In genomic region chr16:11725901-11726300, GRCm38 (mm10) we compare ENCODE assay signal across 21 mouse cellular contexts.
DNase-seq lines count a peak whose midpoint lies in the region; ATAC-seq and TF ChIP-seq lines count a peak whose summit lies in the region.
"Had no signal": no experiment of that assay in that cellular context is flagged by ENCODE, and none has a peak within 500 bp of the region (broad histone marks: within the 10 kb centered on the region; RNA-seq: fewer than 3 reads in every experiment).

No protein-coding gene starts in this region.

- TF ChIP-seq POLR2A in heart, adult 2 months (IDR thresholded peaks at IDR 0.05; ENCODE audit: insufficient read depth, low read depth, low read length): no peak

- H3K4me2 ChIP-seq in midbrain, embryonic 11.5 days: no peak overlapping the region
- H3K4me2 ChIP-seq in midbrain, embryonic 15.5 days: no peak overlapping the region
- no peak overlapping the region for H3K4me2 ChIP-seq in midbrain, embryonic 16.5 days (ENCODE audit: low read length)
- no peak overlapping the region for H3K4me2 ChIP-seq in midbrain, embryonic 14.5 days (ENCODE audit: low read length)

- H3K4me3 ChIP-seq in heart, adult 2 months: no peak overlapping the region
- no peak overlapping the region for H3K4me3 ChIP-seq in midbrain, embryonic 11.5 days (ENCODE audit: low read depth, low read length)
- H3K4me3 ChIP-seq in midbrain, embryonic 15.5 days: no peak overlapping the region
- no peak overlapping the region for H3K4me3 ChIP-seq in midbrain, embryonic 16.5 days (ENCODE audit: low read depth, low read length)
- no peak overlapping the region for H3K4me3 ChIP-seq in midbrain, embryonic 14.5 days (replicated peaks; ENCODE audit: low read depth, low read length)

- no peaks in the 10 kb centered on the region for H3K4me1 ChIP-seq in heart, adult 2 months (ENCODE audit: control insufficient read depth, insufficient read depth, low read length)
- H3K4me1 ChIP-seq in midbrain, embryonic 11.5 days (ENCODE audit: control insufficient read depth, insufficient read depth, low read length): no peaks in the 10 kb centered on the region
- no peaks in the 10 kb centered on the region for H3K4me1 ChIP-seq in midbrain, embryonic 15.5 days
- H3K4me1 ChIP-seq in midbrain, embryonic 16.5 days (ENCODE audit: control insufficient read depth, insufficient read depth, low read length): 0 out of 2 replicates have a peak, but pooled peaks cover 2% of the 10 kb centered on the region
- H3K4me1 ChIP-seq in midbrain, embryonic 14.5 days (ENCODE audit: control insufficient read depth, insufficient read depth, low read length): no peaks in the 10 kb centered on the region

- TF ChIP-seq EP300 in heart, adult 2 months (IDR thresholded peaks at IDR 0.05; ENCODE audit: insufficient read depth, low read depth, low read length): no peak

- H3K27ac ChIP-seq in heart, adult 2 months: no peak overlapping the region
- no peak overlapping the region for H3K27ac ChIP-seq in midbrain, embryonic 11.5 days (ENCODE audit: low read depth, low read length)
- no peak overlapping the region for H3K27ac ChIP-seq in midbrain, embryonic 15.5 days
- H3K27ac ChIP-seq in midbrain, embryonic 16.5 days (ENCODE audit: low read length): 0 out of 2 replicates have a peak overlapping the region, but pooled peaks have one; percentile 11
- H3K27ac ChIP-seq in midbrain, embryonic 14.5 days (replicated peaks; ENCODE audit: low read depth, low read length): no peak overlapping the region

- no peak for ATAC-seq in midbrain, embryonic 11.5 days (ENCODE audit: low FRiP score)
- no peak for ATAC-seq in midbrain, embryonic 15.5 days (replicated peaks)
- ATAC-seq in midbrain, embryonic 16.5 days: no peak
- ATAC-seq in midbrain, embryonic 14.5 days (ENCODE audit: low FRiP score, low TSS enrichment): no peak
- ATAC-seq: activated CD4-positive, CD25-positive, alpha-beta regulatory T cell, adult 4 months; CD4-positive, CD25-positive, alpha-beta regulatory T cell, adult 4 months; Patski had no signal

- no peak for TF ChIP-seq CTCF in heart, adult 2 months (IDR thresholded peaks at IDR 0.05)

- WGBS in heart, adult 2 months: 81% methylated on average over 2 of the region's 2 CpGs
- WGBS in midbrain, embryonic 11.5 days: 75% methylated on average over 2 of the region's 2 CpGs
- WGBS in midbrain, embryonic 15.5 days: 88% methylated on average over 2 of the region's 2 CpGs
- 84% methylated on average over 2 of the region's 2 CpGs for WGBS in midbrain, embryonic 16.5 days
- 89% methylated on average over 2 of the region's 2 CpGs for WGBS in midbrain, embryonic 14.5 days

- H3K79me2 ChIP-seq in heart, adult 2 months (replicated peaks; ENCODE audit: control insufficient read depth, insufficient read depth, low read length): no peaks in the 10 kb centered on the region

- intact Hi-C loops in heart, adult 2 months (cut with DNase I): no loop called here

- no peaks in the 10 kb centered on the region for H3K27me3 ChIP-seq in heart, adult 2 months (ENCODE audit: control insufficient read depth, insufficient read depth, low read length)
- no peaks in the 10 kb centered on the region for H3K27me3 ChIP-seq in midbrain, embryonic 11.5 days (ENCODE audit: control insufficient read depth, insufficient read depth, low read length)
- no peaks in the 10 kb centered on the region for H3K27me3 ChIP-seq in midbrain, embryonic 15.5 days (replicated peaks)
- H3K27me3 ChIP-seq in midbrain, embryonic 16.5 days (ENCODE audit: control insufficient read depth, insufficient read depth, low read depth, low read length): no peaks in the 10 kb centered on the region
- no peaks in the 10 kb centered on the region for H3K27me3 ChIP-seq in midbrain, embryonic 14.5 days (ENCODE audit: control insufficient read depth, insufficient read depth, low read length)
- H3K27me3 ChIP-seq: CH12.LX, Patski had no signal

- no peaks in the 10 kb centered on the region for H3K36me3 ChIP-seq in heart, adult 2 months (ENCODE audit: control insufficient read depth, insufficient read depth, low read length)
- no peaks in the 10 kb centered on the region for H3K36me3 ChIP-seq in midbrain, embryonic 11.5 days (ENCODE audit: control insufficient read depth, insufficient read depth, low read length)
- H3K36me3 ChIP-seq in midbrain, embryonic 15.5 days (replicated peaks): no peaks in the 10 kb centered on the region
- H3K36me3 ChIP-seq in midbrain, embryonic 16.5 days (ENCODE audit: control insufficient read depth, insufficient read depth, low read length): no peaks in the 10 kb centered on the region
- H3K36me3 ChIP-seq in midbrain, embryonic 14.5 days (ENCODE audit: control insufficient read depth, insufficient read depth, low read length): no peaks in the 10 kb centered on the region
- H3K36me3 ChIP-seq: G1E had no signal

- H3K9ac ChIP-seq in heart, adult 2 months (ENCODE audit: low read depth, low read length): no peak overlapping the region
- no peak overlapping the region for H3K9ac ChIP-seq in midbrain, embryonic 11.5 days (ENCODE audit: low read length)
- no peak overlapping the region for H3K9ac ChIP-seq in midbrain, embryonic 15.5 days
- no peak overlapping the region for H3K9ac ChIP-seq in midbrain, embryonic 16.5 days (ENCODE audit: low read depth, low read length)
- H3K9ac ChIP-seq in midbrain, embryonic 14.5 days (replicated peaks; ENCODE audit: low read length): no peak overlapping the region

- DNase-seq in heart, adult 11 months: peak; percentile 74
- no peak for DNase-seq in heart, adult 2 months
- peak; percentile 81 for DNase-seq in midbrain, embryonic 11.5 days (ENCODE audit: low spot score, missing footprints)
- no peak for DNase-seq in midbrain, embryonic 14.5 days
- DNase-seq: adrenal gland, adult 2 months; adrenal gland, adult 8-10 months; adrenal gland, postnatal 10 days; adrenal gland, postnatal 14 days; adrenal gland, postnatal 25 days; adrenal gland, postnatal 36 days; B cell, adult 2 months; cerebellum, adult 11 months; cerebellum, adult 11-12 months; cerebellum, adult 18-20 months had no signal

- H3K9me3 ChIP-seq in midbrain, embryonic 11.5 days (ENCODE audit: control insufficient read depth, low read length): no peaks in the 10 kb centered on the region
- no peaks in the 10 kb centered on the region for H3K9me3 ChIP-seq in midbrain, embryonic 15.5 days
- no peaks in the 10 kb centered on the region for H3K9me3 ChIP-seq in midbrain, embryonic 16.5 days (replicated peaks; ENCODE audit: control insufficient read depth, low read length, poor library complexity, severe bottlenecking)
- H3K9me3 ChIP-seq in midbrain, embryonic 14.5 days (ENCODE audit: control insufficient read depth, low read length): no peaks in the 10 kb centered on the region
- H3K9me3 ChIP-seq: G1E had no signal

Comparison
In these comparisons a context has a peak if more than half of its experiments do, and no peak if none do; other contexts are left out.
1. DNase-seq: peak in heart, adult 11 months (single experiment) and midbrain, embryonic 11.5 days (single experiment); none in heart, adult 2 months (0 of 2) and midbrain, embryonic 14.5 days (single experiment).